Mouse (Mus musculus) fat pad, adult 2 months (tissue): Measurements from ENCODE around the gene Pdxdc1.
A peak's percentile ranks its signal among the peaks of the same experiment; 100 is the strongest.
"Not testable (repeated sequence)": the region's sequence is repeated elsewhere in the genome, so short reads cannot be mapped to it uniquely, and the experiment has no call there.

Experiments
- DNase-seq: peaks from one replicate; pipeline ENCODE4 v3.0.0-alpha.2; 2011; ENCODE audit warnings: low read depth, low spot score; ENCODE audit errors: extremely low read depth

The Pdxdc1 gene

GRCm38 (mm10) chr16:13818560-13819393 is 84.2 kb downstream of the Pdxdc1 start, which contains the start of gene Ntan1:
Gene Ntan1 (plus strand): TSS chr16:13818845.
- DNase-seq: peak; percentile 52

GRCm38 (mm10) chr16:13813200-13813599 is 89.7 kb downstream of the Pdxdc1 start:
- no peak for DNase-seq

GRCm38 (mm10) chr16:13812152-13812551 is 90.8 kb downstream of the Pdxdc1 start:
- no peak for DNase-seq

- DNase-seq: no peak
These were observed 94.5 kb downstream of the Pdxdc1 start for GRCm38 (mm10) chr16:13808410-13808809.

- no peak for DNase-seq
These were observed 95.3 kb downstream of the Pdxdc1 start for GRCm38 (mm10) chr16:13807616-13808015.

GRCm38 (mm10) chr16:13804666-13805065 is 98.3 kb downstream of the Pdxdc1 start:
- no peak for DNase-seq

- no peak for DNase-seq
These were observed 101.7 kb downstream of the Pdxdc1 start for GRCm38 (mm10) chr16:13801231-13801630.

GRCm38 (mm10) chr16:13796746-13797175 is 106.2 kb downstream of the Pdxdc1 start:
- no peak for DNase-seq

- DNase-seq: not testable (repeated sequence)
These were observed 109.5 kb downstream of the Pdxdc1 start for GRCm38 (mm10) chr16:13793441-13793840.

GRCm38 (mm10) chr16:13785932-13786331 is 117.0 kb downstream of the Pdxdc1 start:
- DNase-seq: no peak
